Mouse (Mus musculus) small intestine, adult 2 months (tissue): Measurements from ENCODE around the gene H2-K1.

Experiments
- CTCF ChIP-seq: fragments of 200-500 bp; IDR thresholded peaks from 2 replicates; pipeline ENCODE4 v1.5.1; 2012; ENCODE audit warnings: low read depth, mild to moderate bottlenecking, control low read depth, inconsistent platforms, low read length, moderate library complexity, mixed read lengths; ENCODE audit not compliant: insufficient replicate concordance, insufficient read length; ENCODE audit errors: extremely low read depth
- POLR2A ChIP-seq: fragments of 200-500 bp; IDR thresholded peaks from 2 replicates; pipeline ENCODE4 v1.6.1; 2012; ENCODE audit warnings: low read depth, mild to moderate bottlenecking, control low read depth, inconsistent platforms, low read length, moderate library complexity

DNA sequence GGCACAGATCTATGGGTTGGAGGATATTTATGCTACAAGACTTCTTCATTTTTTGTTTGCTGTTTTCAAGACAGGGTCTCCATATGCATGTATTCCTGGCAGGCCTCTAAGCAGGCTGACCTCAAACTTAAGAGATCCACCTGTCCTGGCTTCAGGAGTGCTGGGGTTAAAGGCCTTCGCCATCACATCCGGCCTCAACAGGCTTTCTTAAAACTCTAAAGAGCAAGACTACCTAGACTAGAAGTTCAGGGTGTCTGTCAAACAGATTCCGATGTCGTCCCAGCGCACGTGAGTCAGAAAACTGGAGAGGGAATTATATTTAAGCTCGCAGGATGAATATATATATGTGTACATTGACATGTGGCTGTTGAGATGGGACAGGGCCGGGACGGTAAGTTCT is 23.5 kb upstream of the H2-K1 start:
- TF ChIP-seq CTCF: no peak
- no peak for TF ChIP-seq POLR2A
